Mouse (Mus musculus) lung, postnatal 10 days (tissue): ENCODE measurements around the gene Dnajc11.

Source experiments
- DNase-seq: peaks from one replicate; pipeline ENCODE4 v3.0.0; 2021

Gene Dnajc11

DNA sequence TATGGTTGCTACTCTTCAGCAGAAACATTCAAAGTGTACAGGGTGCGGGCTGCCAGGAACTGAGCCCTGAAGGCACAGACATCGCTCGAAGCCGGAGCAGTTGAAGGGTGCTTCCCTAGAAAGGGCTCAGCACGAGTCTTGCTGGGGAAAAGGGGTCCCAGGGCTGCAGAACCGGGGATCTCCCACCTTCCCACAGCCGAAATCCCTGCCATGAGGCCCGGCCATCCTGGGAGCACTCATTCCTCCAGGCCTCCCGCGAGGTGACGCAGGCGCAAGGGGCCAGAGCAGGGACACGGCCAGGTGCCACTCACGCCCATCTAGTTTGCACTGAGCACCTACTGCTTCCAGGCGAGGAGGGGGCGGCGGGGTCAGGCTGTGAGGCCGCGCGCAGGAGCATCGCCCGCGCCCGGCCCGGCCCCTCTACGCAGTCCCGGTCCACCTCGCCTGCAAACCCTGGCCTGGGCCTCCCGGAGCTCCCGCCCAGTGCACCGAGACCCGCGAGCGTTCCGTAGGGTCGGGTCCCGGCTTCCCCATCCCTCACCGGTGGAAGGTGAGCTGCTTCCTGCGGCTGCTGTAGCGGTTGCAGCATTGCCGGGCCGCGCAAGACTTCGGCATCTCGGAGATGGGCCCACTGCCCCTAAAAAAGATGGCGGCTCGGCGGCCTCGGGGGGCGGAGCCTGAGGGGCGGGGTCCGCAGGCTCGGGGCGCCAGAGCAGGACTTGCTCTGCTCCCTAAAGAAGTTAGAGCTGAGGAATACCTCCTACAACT is 55.0 kb downstream of the Dnajc11 start, which contains the start of gene Thap3:
TSS of gene Thap3 (minus strand) at position 656 of the 768 bp plus-strand sequence.
- peak; percentile 90 for DNase-seq

DNA sequence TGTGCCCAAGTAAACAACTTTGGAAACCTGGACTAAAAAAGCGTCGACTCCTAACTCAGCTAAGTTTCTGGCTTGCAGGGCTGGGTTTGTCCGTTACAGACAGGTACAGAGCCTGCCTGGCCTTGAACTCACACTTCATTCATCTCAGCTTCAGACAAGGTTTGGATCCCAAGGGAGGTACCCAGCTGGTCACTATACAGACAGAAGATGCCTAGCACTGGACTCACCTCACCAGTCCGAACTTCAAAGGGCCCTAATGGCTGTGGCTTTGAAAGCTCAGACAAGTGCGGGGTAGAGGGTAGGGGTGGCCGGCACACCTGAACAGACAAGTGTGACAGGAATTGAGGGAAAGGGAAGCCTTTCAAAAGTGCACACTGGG is 55.6 kb downstream of the Dnajc11 start:
- DNase-seq, result no peak

DNA sequence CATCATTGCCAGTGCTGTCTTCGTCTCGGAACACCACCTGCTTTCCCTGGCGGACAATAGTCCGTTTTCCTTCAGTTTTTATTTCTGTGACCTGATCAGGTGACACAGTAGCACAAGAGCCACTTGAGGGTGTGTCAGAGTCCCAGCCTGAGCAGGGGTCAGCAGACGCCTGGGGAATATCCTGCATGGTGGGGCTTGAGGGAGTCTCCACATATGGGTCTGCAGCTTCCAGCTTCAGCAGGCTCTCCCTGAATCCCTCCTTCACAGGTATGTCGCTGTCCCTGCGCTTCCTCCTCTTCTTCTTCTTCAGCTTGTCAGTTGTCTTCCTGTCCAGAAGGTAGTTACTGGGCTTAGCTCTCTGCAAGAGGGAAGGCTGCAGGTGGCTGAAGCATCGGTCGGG is 58.6 kb downstream of the Dnajc11 start:
- no peak for DNase-seq

DNA sequence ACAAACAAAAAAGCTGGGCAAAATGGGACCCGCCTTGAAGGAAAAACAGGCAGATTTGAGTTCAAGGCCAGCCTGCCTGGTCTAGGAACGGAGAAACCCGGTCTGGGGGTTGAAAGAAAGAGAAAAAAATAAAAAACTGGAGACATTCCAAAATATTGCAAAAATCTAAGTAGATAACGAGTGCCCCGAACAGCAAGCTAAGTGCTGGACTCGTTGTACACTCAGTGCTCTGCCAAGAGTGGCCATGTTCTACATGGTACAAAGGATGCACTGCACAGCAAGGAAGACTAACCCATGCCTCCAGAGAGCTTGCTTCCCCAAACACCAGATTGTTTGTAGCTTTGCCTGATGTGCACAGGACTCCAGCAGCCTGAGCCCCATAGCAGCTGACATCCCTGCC is 59.5 kb downstream of the Dnajc11 start:
- no peak for DNase-seq

DNA sequence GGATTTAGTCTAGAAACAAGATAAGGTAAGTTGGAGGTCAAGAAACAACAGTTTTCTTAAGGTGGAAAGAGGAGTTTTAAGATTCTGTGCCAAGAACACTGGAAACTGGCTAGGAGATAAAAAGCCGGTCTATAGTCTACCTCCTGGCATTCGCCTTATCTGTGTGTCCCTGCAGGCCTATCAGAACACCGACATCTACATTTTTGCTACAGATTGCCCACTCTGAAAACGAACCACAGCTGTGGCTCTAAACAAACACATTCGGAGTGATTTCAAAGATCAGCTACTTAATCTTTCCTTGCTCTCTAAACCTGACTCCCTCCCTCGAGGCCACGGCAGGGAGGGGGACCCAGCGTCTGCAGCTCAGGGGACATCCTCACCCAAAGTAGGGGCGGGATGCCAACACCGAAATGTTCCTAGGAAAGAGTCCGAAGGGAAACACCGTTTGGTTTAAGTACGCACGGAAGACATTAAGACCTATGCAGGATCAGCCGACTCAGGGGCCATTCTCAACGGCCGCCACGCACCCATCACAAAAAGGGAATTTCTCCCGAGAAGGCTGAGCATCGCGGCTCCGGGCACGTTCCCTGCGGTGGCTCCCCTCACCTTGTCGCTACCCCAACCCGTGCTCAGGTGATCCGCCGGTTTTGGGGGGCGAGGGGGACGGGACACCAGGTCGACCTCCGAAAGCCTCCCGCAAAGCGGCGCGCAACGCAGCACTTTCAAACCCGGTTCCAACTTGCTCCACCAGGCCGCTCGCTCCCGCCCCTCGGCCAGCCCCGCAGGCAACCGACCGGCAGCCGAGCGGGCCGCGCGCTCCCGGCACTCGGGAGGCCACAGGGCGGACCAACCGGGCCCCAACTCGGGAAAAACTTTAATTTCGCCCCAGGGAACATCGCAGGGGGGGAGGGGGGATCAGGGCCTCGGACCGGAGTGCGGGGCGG is 61.0 kb downstream of the Dnajc11 start:
- peak; percentile 46 for DNase-seq

DNA sequence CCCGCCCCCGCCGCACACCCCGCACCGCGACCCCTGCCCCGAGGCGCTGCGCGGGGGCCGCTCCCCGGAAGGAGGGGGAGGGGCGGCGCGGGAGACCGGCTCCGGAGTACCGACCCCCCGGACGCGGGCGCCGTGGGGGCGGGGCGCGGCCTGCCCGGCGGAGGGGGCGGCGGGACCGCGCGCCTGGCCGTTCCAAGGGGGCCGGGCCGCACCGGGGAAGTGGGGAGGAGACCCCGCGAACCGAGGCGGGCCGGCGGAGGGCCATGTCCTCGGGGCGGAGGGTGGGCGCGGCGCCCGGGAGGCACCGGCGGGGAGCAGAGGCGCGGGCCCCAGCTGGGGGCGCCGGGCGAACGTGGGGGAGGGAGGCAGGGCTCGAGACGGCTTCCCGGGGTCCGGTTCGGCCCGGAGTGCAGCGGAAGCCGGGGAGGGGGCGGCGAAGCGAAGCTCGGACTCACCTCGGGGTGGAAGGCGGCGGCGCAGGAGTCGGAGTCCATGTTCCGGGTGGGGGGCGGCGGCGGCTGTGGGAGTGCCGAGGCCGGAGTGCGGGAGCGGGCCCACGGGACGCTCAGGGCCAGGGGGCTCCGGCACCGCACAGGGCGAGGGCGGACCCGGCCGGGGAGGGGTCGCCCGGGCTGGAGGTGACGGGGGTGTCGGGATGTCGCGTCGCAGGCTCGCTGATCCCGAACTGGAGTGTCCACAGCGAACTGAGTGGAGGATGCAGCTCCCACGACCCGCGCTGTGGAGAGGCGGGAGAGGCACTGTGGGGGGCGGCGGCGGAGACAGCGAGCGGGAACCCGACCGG is 62.1 kb downstream of the Dnajc11 start:
- peak; percentile 59 for DNase-seq

DNA sequence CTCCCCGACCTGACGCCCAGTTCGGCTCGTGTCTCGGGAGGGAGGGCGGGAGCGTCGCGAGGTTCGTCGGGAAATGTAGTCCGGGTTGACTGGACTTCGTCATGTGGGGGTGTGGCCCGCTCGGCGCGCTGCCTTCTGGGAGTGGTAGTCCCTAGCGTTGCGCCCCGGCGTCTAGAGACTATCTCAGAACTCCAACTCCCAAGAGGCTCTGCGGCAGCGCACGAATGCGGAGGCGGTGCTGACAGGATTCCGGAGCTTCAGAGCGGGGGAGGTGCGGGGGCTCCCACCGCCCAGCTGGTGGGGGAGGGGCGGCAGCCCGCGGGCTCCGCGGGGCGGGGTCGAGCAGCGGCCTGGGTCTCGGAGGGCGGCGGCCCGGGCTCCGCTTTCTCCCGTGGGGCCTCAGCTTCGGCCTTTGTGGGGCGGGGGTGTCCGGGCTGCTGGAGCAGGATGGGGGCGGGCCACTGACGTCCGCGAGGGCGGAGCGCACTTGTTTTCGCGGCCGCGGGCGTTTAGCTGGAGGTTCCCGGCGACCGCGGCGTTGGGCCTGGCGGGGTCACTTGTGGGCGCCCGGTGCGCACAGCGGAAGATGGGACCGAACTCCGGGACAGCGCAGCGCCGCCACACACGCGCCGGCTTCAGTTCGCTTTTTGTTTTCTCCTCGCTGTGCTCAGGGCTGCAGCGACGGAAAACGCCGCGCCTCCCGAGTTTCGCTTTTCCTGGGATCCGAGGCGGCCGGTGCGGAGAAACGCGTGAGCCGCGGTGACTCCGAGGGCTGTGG is 62.9 kb downstream of the Dnajc11 start, which contains the start of gene Phf13:
TSS of gene Phf13 (minus strand) at position 86 of the 778 bp plus-strand sequence.
- DNase-seq, result peak; percentile 99

DNA sequence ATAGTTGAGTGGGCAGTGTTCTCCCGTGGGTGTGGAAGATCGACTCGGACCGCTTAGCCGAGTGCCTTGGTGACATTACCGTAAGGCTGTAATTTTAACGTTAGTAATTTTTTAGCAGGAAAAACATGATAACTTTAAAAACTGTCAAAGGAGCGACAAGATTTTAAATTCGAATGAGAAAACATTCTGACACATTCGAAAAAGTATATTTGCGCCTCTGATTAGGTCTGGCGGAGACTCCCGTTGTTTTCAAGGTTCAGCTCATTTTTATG is 63.4 kb downstream of the Dnajc11 start:
- DNase-seq, result no peak

DNA sequence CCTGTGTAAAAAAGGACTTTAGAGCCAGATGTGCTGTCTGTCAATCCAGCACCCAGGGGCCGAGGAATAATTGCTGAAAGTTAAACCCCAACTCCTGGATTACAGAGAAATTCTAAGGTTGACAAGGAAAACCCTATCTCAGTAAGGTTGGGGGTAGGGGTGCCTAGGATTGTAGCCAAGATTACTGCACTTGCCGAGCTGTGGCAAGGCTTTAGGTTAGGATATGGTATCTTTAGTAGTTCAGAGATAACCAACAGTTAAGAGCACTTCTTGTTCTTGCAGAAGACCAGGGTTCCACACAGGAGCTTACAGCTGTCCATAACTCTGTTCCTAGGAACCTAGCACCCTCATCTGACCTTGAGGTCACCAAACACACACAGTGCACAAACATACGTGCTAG is 64.2 kb downstream of the Dnajc11 start:
- no peak for DNase-seq

DNA sequence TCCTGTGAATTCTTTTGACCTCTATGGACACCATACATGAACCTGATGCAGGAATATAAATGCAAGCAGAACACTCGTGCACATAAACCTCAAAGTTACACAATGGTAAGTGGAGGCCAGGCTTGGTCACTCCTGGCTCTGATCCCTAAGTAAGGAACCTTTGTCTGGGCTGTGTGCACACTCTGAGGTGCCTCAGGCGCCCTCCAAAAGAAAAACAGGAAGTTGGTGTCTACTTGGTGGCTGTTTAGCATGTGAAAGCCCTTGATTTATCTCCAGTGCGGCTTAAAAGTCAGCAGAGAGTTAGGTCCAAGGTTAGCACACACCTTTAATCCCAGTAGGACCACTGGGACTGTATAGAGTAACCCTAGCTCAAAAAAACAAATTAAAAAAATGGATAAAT is 66.0 kb downstream of the Dnajc11 start:
- DNase-seq, result no peak

DNA sequence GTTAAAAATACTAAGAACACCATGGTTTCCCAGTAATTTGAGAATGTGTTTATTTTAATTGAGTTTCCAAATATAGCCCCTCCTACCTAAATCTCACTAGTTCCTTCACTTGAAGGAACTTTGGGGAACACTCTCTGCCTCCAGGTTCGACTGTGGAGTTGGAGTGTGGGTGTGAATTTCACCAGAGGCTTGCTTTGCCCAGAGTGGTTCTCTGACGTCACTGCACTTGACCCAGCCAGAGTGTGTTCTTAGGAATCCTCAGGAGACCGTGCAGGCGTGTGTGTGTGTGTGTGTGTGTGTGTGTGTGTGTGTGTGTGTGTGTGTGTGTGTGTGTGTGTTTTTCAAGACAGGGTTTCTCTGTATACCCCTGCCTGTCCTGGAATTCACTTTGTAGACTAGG is 67.4 kb downstream of the Dnajc11 start:
- peak; percentile 76 for DNase-seq

DNA sequence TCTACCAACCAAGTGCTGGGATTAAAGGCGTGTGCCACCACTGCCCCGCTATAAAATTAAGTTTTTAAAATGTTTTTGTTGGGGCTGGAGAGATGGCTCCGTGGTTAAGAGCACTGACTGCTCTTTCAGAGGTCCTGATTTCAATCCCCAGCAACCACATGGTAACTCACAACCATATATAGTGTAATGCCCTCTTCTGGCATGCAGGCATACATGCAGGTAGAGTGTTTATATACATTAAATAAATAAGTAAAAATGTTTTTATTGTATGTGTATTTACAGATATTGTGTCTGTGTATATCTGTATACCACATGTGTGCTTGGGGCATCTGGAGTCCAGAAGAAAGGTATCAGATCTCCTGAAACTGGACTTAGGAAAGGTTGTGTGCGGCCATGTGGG is 67.8 kb downstream of the Dnajc11 start:
- DNase-seq, result no peak

DNA sequence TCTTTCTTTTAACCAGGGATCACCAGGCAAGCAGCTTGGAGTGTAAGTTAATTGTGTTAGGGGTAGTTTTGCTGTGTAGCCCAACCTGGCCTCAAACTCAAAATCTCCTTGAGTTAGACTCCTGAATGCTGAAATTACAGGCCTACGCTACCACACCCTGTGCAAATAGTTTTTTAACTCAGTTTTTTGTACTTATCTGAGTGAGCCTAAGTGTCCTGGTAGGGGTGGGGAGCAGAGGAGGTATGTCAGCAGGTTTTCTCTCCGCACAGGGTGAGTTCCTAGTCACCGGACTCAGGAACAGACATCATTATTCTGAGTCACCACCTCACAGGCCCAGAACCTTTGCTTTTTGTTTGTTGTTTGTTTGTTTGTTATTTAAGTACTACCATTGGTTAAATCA is 68.6 kb downstream of the Dnajc11 start:
- DNase-seq, result no peak

DNA sequence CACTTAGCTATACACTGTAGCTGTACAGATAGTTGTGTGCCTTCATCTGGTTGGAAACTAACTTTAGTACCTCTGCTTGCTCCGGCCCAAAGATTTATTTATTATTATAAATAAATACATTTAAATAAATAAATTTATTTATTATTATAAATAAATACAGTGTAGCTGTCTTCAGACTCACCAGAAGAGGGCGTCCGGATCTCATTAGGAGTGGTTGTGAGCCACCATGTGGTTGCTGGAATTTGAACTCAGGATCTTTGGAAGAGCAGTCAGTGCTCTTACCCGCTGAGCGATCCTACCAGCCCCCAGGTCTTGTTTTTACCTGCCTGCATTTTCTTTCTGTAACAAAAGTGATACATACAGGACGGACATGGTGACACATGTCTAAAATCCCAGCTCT is 72.6 kb downstream of the Dnajc11 start:
- no peak for DNase-seq

DNA sequence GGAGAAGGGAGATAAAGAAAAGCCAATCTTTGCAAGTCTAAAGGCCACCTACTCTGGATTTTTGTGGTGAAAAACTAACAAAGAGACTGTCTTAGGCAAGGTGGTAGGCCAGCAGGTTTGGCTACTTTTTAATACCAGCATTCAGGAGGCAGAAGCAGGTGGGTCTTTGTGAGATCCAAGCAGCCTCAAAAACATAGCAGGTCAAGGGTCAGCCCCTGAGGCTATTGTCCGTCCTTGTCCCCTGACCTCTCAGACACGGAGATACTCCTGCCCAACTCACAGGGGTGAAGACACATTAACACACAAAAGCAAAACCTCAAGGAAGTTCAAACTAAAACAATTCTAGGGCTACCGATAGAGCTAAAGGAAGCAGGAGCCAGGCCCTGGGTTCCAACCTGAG is 73.3 kb downstream of the Dnajc11 start:
- no peak for DNase-seq

DNA sequence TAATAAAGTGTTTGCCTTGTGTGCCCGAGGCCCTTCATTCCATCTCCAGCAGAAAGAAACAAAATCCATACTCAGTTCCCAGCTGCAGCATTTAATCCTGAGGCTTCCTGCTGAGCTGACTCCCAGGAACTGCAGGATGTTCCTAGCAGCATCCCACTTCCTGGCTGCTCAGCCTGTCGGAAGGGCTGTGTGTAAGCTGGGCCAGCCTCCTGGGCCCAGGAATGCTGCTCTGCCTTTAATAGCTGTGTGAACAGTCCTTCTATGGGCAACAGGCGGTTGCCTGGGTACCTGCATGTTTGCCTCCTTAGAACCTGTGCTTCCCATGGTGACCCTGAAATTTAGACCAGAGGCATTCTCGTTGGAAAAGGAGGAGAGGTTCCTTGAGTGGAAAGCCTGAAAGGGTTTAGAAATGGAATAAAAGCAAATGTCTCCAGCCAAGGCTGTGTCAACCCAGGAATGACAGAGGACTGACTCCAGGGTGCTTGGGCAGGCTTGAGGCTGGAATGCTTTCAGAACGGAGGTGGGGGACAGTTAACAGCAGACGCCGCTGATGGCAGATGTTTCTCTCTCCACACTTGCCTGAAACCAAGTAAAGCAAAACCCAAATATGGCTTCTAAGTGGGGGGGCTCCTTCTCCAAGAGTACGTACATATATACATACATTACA is 74.1 kb downstream of the Dnajc11 start:
- peak; percentile 68 for DNase-seq

DNA sequence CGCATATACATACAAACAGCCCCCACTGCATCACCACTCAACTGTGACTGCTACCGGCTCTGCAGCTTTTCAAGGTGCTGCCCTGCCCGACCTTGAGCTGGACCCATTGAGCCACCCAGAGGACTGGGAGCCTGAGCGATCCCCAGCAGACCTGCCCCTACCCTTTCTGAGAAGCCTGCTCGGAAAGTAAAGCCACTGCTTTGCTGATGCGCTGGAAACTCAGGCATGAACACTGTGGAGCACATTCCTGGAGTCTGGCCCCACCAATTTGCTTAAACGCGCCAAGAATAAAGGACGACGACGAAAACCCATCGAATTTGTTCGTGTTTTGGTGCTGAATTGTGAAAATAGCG is 74.6 kb downstream of the Dnajc11 start:
- no peak for DNase-seq

DNA sequence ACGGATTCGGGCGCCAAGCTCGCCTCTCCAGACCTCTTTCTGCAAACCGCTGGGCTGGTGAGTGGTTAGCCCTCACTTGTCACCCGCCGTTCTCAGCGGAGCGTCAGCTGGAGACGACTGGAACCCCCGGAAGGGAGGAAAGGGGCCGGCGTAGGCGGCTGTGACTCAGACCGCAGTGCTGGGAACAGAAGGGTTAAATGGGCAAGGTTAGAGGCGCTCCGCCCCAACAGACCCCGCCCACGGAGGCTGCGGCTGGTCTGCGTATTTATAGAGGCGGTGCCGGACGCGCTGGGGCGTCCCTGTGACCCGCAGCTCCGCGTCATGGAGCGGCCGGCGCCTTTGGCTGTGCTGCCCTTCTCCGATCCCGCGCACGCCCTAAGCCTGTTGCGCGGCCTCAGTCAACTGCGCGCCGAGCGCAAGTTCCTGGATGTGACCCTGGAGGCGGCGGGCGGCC is 75.2 kb downstream of the Dnajc11 start, which contains the start of gene Klhl21:
TSS of gene Klhl21 (plus strand) at position 182 of the 454 bp plus-strand sequence.
- peak; percentile 98 for DNase-seq

DNA sequence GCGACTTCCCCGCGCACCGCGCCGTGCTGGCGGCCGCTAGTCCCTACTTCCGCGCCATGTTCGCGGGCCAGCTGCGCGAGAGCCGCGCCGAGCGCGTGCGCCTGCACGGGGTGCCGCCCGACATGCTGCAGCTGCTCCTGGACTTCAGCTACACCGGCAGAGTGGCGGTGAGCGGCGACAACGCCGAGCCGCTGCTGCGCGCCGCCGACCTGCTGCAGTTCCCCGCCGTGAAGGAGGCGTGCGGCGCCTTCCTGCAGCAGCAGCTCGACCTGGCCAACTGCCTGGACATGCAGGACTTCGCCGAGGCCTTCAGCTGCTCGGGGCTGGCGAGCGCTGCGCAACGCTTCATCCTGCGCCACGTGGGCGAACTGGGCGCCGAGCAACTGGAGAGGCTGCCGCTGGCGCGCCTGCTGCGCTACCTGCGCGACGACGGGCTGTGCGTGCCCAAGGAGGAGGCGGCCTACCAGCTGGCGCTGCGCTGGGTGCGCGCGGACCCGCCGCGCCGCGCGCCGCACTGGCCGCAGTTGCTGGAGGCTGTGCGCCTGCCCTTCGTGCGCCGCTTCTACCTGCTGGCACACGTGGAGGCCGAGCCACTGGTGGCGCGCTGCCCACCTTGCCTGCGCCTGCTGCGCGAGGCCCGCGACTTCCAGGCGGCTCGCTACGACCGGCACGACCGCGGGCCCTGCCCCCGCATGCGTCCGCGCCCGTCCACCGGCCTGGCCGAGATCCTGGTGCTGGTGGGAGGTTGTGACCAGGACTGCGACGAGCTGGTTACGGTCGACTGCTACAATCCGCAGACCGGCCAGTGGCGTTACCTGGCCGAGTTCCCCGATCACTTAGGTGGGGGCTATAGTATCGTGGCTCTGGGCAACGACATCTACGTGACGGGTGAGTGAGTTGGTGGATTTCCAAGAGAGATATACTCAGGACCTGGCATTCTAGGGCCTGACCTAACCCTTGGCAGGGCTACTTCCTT is 75.9 kb downstream of the Dnajc11 start:
- DNase-seq, result peak; percentile 84

DNA sequence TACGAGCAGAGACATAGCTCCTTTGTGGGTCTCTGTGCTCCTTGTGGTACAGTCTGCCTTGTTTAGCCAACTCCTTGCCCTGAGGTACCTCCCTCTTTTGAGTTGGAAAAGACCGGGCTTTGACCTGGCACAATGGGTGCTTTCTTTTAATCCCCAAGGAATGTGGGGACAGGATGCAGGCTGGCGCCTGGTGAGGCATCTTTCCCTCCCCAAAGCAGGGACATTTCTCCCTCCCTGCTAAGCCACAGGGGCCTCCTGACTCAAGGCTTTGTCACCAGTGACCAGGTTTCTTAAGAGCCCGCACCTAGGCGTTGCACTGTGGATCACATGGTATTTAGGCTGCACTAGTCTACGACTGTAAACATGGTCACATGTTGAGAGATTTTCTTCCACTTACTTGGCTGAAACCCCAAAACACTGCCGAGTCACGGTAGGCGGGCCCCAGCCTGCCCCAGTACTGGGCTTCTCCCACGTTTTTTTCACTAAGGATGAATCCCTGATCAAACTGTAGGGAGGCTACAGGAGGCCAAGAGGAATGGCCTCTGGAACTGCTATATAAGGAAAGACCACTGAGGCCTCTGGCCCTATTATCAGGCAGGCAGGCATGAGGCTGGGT is 76.7 kb downstream of the Dnajc11 start:
- DNase-seq, result peak; percentile 63
